In genomic region chr4:136135874-136136728, GRCm38 (mm10) we compare ENCODE assay signal across 8 mouse cellular contexts. TPM values are rescaled to one million over a fixed set of nuclear protein-coding genes. Genes with fewer than 3 reads are reported as not detected.
A peak's percentile ranks its signal among the peaks of the same experiment; 100 is the strongest.
DNase-seq lines count a peak whose midpoint lies in the region; ATAC-seq and TF ChIP-seq lines count a peak whose summit lies in the region.

No protein-coding gene starts in this region.

- 0 out of 2 replicates have a peak, but pooled peaks have one; percentile 26 for TF ChIP-seq EP300 in heart, adult 2 months (IDR thresholded peaks at IDR 0.05; ENCODE audit: insufficient read depth, low read depth, low read length)

- no peaks in the 10 kb centered on the region for H3K79me2 ChIP-seq in heart, adult 2 months (replicated peaks; ENCODE audit: control insufficient read depth, insufficient read depth, low read length)

- TF ChIP-seq POLR2A in heart, adult 2 months (IDR thresholded peaks at IDR 0.05; ENCODE audit: insufficient read depth, low read depth, low read length), result no peak

- H3K4me2 ChIP-seq in forebrain, embryonic 14.5 days (ENCODE audit: low read length), result peak overlapping the region; percentile 76
- H3K4me2 ChIP-seq in intestine, postnatal 0 days (replicated peaks; ENCODE audit: low read depth), result no peak overlapping the region; the same call in 1 of the 2 replicates

- no peaks in the 10 kb centered on the region for H3K9me3 ChIP-seq in forebrain, embryonic 14.5 days (replicated peaks; ENCODE audit: control insufficient read depth, low read length)
- no peaks in the 10 kb centered on the region for H3K9me3 ChIP-seq in intestine, postnatal 0 days (ENCODE audit: control insufficient read depth)

- 66% methylated on average over 9 of the region's 9 CpGs for WGBS in heart, adult 2 months
- WGBS in forebrain, embryonic 14.5 days, result 28% methylated on average over 9 of the region's 9 CpGs
- WGBS in intestine, postnatal 0 days, result 58% methylated on average over 9 of the region's 9 CpGs

- peak; percentile 53 for TF ChIP-seq CTCF in heart, adult 2 months (IDR thresholded peaks at IDR 0.05)
- TF ChIP-seq CTCF in intestine, postnatal 0 days (IDR thresholded peaks at IDR 0.05; ENCODE audit: low read depth), result peak; percentile 46

- 0 out of 2 replicates have a peak overlapping the region, but pooled peaks have one; percentile 8 for H3K9ac ChIP-seq in heart, adult 2 months (ENCODE audit: low read depth, low read length)
- H3K9ac ChIP-seq in forebrain, embryonic 14.5 days (ENCODE audit: low read length), result peak overlapping the region; percentile 77
- H3K9ac ChIP-seq in intestine, postnatal 0 days (ENCODE audit: low read depth, low read length), result no peak overlapping the region

- H3K4me1 ChIP-seq in heart, adult 2 months (ENCODE audit: control insufficient read depth, insufficient read depth, low read length), result peaks cover 25% of the 10 kb centered on the region
- peaks cover 36% of the 10 kb centered on the region for H3K4me1 ChIP-seq in forebrain, embryonic 14.5 days (ENCODE audit: control insufficient read depth, insufficient read depth, low read length)
- H3K4me1 ChIP-seq in intestine, postnatal 0 days (replicated peaks; ENCODE audit: control insufficient read depth, insufficient read depth, low read length), result peaks cover 18% of the 10 kb centered on the region

- DNase-seq in heart, adult 2 months, result peak; percentile 53 to 55
- no peak for DNase-seq in heart, adult 9 months (ENCODE audit: low spot score in 2 of 2)
- peak; percentile 51 for DNase-seq in forebrain, embryonic 14.5 days (ENCODE audit: low spot score)
- DNase-seq in lung, postnatal 10 days, result peak; percentile 80
- no peak for DNase-seq in frontal cortex, postnatal 10 days (ENCODE audit: low spot score in 2 of 2)
- no peak for DNase-seq in gastrocnemius, postnatal 14 days
- DNase-seq in MN1 (ENCODE audit: low spot score), result no peak

- H3K4me3 ChIP-seq in heart, adult 2 months, result no peak overlapping the region
- 0 out of 2 replicates have a peak overlapping the region, but pooled peaks have one; percentile 40 for H3K4me3 ChIP-seq in forebrain, embryonic 14.5 days (ENCODE audit: low read depth, low read length)
- H3K4me3 ChIP-seq in intestine, postnatal 0 days (ENCODE audit: low read depth, low read length), result peak overlapping the region; percentile 42; the same call in 1 of the 2 replicates

- ATAC-seq in forebrain, embryonic 14.5 days, result no peak
- no peak for ATAC-seq in intestine, postnatal 0 days

- peak overlapping the region; percentile 95 for H3K27ac ChIP-seq in heart, adult 2 months
- peak overlapping the region; percentile 97 for H3K27ac ChIP-seq in forebrain, embryonic 14.5 days (ENCODE audit: low read depth, low read length)
- peak overlapping the region; percentile 82; the same call in 1 of the 2 replicates for H3K27ac ChIP-seq in intestine, postnatal 0 days (ENCODE audit: low read depth, low read length)

- no peaks in the 10 kb centered on the region for H3K36me3 ChIP-seq in heart, adult 2 months (ENCODE audit: control insufficient read depth, insufficient read depth, low read length)
- no peaks in the 10 kb centered on the region for H3K36me3 ChIP-seq in forebrain, embryonic 14.5 days (ENCODE audit: control insufficient read depth, insufficient read depth, low read length)
- H3K36me3 ChIP-seq in intestine, postnatal 0 days (ENCODE audit: control insufficient read depth, insufficient read depth), result no peaks in the 10 kb centered on the region

- H3K27me3 ChIP-seq in heart, adult 2 months (ENCODE audit: control insufficient read depth, insufficient read depth, low read length), result no peaks in the 10 kb centered on the region
- no peaks in the 10 kb centered on the region for H3K27me3 ChIP-seq in forebrain, embryonic 14.5 days (replicated peaks; ENCODE audit: control insufficient read depth, insufficient read depth, low read length)
- H3K27me3 ChIP-seq in intestine, postnatal 0 days (replicated peaks; ENCODE audit: control insufficient read depth, insufficient read depth, low read length), result peaks cover 15% of the 10 kb centered on the region; the same call in 1 of the 2 replicates

- intact Hi-C loops in heart, adult 2 months (cut with DNase I), result no loop called here
- intact Hi-C loops in gastrocnemius, postnatal 14 days (cut with DNase I; ENCODE audit: low total_unique reads), result no loop called here

RNA-seq across cellular contexts. Expression of gene Id3, which starts 7.2 kb away (rescaled TPM):
- 10 to 100 TPM; 56.8 to 58.8 TPM for total RNA-seq in heart, adult 2 months (2021)
- 92.1 and 120 TPM in 2 replicates for polyA plus RNA-seq in heart, adult 2 months (2012; rRNA removed)
- polyA plus RNA-seq in forebrain, embryonic 14.5 days (2014; fragmentation: Nextera tagmentation; extraction: Ambion mirVana), result 117 and 118 TPM in 2 replicates
- polyA plus RNA-seq in intestine, postnatal 0 days (2015; fragmentation: Nextera tagmentation; extraction: Ambion mirVana), result 106 and 118 TPM in 2 replicates
- total RNA-seq in gastrocnemius, postnatal 14 days (2021), result 10 to 100 TPM; 28.4 to 28.7 TPM

RNA-seq across cellular contexts. Expression of gene E2f2, which starts 36.1 kb away (rescaled TPM):
- total RNA-seq in heart, adult 2 months (2021), result 1 to 10 TPM in 1 of 2 experiments, under 1 TPM in 1; 0.65 to 5.3 TPM
- polyA plus RNA-seq in heart, adult 2 months (2012; rRNA removed), result 0.41 and 1.3 TPM in 2 replicates
- 4.5 and 5.5 TPM in 2 replicates for polyA plus RNA-seq in forebrain, embryonic 14.5 days (2014; fragmentation: Nextera tagmentation; extraction: Ambion mirVana)
- 4.1 and 4.2 TPM in 2 replicates for polyA plus RNA-seq in intestine, postnatal 0 days (2015; fragmentation: Nextera tagmentation; extraction: Ambion mirVana)
- total RNA-seq in gastrocnemius, postnatal 14 days (2021), result 1 to 10 TPM; 4.0 to 6.5 TPM

Comparison
In these comparisons a context has a peak if more than half of its experiments do, and no peak if none do; other contexts are left out.
1. DNase-seq: peak in heart, adult 2 months (2 of 2), forebrain, embryonic 14.5 days (single experiment) and lung, postnatal 10 days (single experiment); none in heart, adult 9 months (0 of 2), frontal cortex, postnatal 10 days (0 of 2), gastrocnemius, postnatal 14 days (single experiment) and MN1 (single experiment).
2. Peak in every context shown above with its lines, with median percentiles within 50 percentile points of each other: H3K27ac ChIP-seq.